Mouse (Mus musculus) liver, embryonic 13.5 days (tissue): Measurements from ENCODE around the gene Gna11. TPM values are rescaled to one million over a fixed set of nuclear protein-coding genes. Genes with fewer than 3 reads are reported as not detected.
A peak's percentile ranks its signal among the peaks of the same experiment; 100 is the strongest.

Experiments
- ATAC-seq: fragments of 200-750 bp; cut with Nextera tagmentation; 2 replicates; pipeline ENCODE4 v1.8.0; 2017; ENCODE audit warnings: low read depth, mild to moderate bottlenecking, moderate number of reproducible peaks, moderate library complexity
- DNase-seq: peaks from one replicate; pipeline ENCODE4 v3.0.0; 2022
- H3K27ac ChIP-seq: fragments of 300-500 bp; sonication (generic); 2 replicates; pipeline ENCODE4 v1.5.1; 2015; ENCODE audit warnings: moderate library complexity, mild to moderate bottlenecking, inconsistent platforms
- H3K27me3 ChIP-seq: fragments of 300-500 bp; sonication (generic); 2 replicates; pipeline ENCODE4 v1.6.1; 2015; ENCODE audit warnings: mild to moderate bottlenecking, inconsistent platforms
- H3K36me3 ChIP-seq: fragments of 300-500 bp; sonication (generic); 2 replicates; pipeline ENCODE4 v1.6.1; 2015; ENCODE audit warnings: mild to moderate bottlenecking, inconsistent platforms
- H3K4me1 ChIP-seq: fragments of 300-500 bp; sonication (generic); replicated peaks from 2 replicates; pipeline ENCODE4 v1.6.1; 2015; ENCODE audit warnings: inconsistent platforms
- H3K4me2 ChIP-seq: fragments of 300-500 bp; sonication (generic); 2 replicates; pipeline ENCODE4 v1.6.1; 2015; ENCODE audit warnings: inconsistent platforms, mild to moderate bottlenecking, moderate library complexity
- H3K4me3 ChIP-seq: fragments of 300-500 bp; sonication (generic); replicated peaks from 2 replicates; pipeline ENCODE4 v1.5.1; 2015; ENCODE audit warnings: mild to moderate bottlenecking, inconsistent platforms
- H3K9ac ChIP-seq: fragments of 300-500 bp; sonication (generic); 2 replicates; pipeline ENCODE4 v1.6.1; 2015; ENCODE audit warnings: mild to moderate bottlenecking, inconsistent platforms
- H3K9me3 ChIP-seq: fragments of 300-500 bp; sonication (generic); replicated peaks from 2 replicates; pipeline ENCODE4 v1.6.1; 2016; ENCODE audit warnings: inconsistent platforms
- WGBS: fragments of 180-500 bp; shearing (Covaris S2); methylation state at CpG from one replicate; pipeline ENCODE4 v1.1.7; 2015; ENCODE audit not compliant: insufficient replicate concordance; 5-methylcytosine and 5-hydroxymethylcytosine counted together
- polyA plus RNA-seq: library from polyadenylated mRNA; unstranded; fragments of >200 nt; fragmentation: Nextera tagmentation; extraction: Ambion mirVana; gene quantifications from 2 replicates; pipeline ENCODE4 v1.2.1, GENCODE M21; 2015

Gene Gna11
- polyA plus RNA-seq, 1 experiment from 2014 or later, result 20.0 TPM

DNA sequence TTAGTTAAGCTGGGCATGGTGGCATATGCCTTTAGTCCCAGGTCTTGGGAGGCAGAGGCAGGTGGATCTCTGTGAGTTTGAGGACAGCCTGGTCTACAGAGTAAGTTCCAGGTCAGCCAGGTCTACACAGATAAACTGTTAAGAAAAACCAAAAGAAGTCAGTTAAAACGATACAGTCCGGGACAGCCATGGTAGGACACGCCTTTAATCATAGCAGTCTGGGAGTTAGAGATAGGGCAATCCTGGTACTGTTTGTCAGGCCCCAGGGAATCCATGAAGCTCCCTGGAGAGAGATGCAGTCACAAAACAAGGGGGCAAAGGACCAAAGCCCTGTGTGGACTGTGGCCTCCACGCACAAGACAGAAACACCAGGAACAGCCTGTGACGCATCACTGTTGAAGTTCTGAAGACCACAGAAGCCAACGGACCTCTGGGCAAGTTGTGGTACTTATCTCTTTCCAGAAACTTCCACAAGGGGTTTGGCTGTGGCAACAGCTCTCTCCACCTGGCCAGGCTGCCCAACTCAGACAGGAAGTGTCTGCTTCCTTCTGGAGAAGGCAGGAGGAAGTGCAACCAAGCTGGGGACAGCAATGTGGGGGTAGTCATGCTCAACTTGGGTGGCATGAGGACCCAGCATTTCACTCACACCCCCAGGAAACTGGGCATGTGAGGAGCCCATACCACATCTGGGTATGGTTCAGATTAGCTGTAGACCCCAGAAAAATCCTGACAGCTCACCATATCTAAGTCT lies 25.6 kb downstream of the Gna11 start:
- Histone ChIP-seq H3K4me1 (peaks cover 60% of the 10 kb centered on the region), H3K27ac (peak overlapping the region; percentile 66), H3K27me3 (no peaks in the 10 kb centered on the region), H3K4me2 (peak overlapping the region; percentile 15), H3K36me3 (peaks cover 3% of the 10 kb centered on the region), H3K9me3 (no peaks in the 10 kb centered on the region), H3K4me3 (no peak overlapping the region), H3K9ac (0 out of 2 replicates have a peak overlapping the region, but pooled peaks have one; percentile 22)
- DNase-seq (peak; percentile 35), ATAC-seq (peak; percentile 81)
- 10% methylated on average over 6 of the region's 6 CpGs for WGBS

DNA sequence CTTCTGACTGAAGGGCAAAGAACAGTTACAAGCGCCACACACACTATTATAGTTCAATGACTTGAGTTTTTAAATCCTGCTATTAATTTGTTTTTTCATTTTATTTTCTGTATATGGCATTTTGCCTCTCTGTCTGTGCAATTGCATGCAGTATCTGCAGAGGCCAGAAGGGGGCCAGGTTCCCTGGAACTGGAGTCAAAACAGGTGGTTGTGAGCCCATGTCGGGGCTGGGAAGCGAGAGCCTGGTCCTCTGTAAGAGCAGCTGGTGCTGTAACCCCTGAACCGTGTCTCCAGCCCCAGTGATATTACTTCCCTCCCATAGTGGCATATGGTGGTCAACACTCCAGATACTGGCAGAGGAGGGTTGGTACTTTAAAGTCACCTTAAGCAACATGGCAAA lies 26.4 kb downstream of the Gna11 start:
- H3K4me3 ChIP-seq, result no peak overlapping the region
- no peak overlapping the region for H3K4me2 ChIP-seq
- DNase-seq (no peak), ATAC-seq (no peak)
- H3K27ac ChIP-seq, result peak overlapping the region; percentile 66
- H3K9ac ChIP-seq, result no peak overlapping the region
- H3K27me3 ChIP-seq, result no peaks in the 10 kb centered on the region
- peaks cover 12% of the 10 kb centered on the region for H3K36me3 ChIP-seq
- peaks cover 51% of the 10 kb centered on the region for H3K4me1 ChIP-seq
- 16% methylated on average over 4 of the region's 4 CpGs for WGBS
- H3K9me3 ChIP-seq, result peaks cover 4% of the 10 kb centered on the region; the same call in 1 of the 2 replicates

DNA sequence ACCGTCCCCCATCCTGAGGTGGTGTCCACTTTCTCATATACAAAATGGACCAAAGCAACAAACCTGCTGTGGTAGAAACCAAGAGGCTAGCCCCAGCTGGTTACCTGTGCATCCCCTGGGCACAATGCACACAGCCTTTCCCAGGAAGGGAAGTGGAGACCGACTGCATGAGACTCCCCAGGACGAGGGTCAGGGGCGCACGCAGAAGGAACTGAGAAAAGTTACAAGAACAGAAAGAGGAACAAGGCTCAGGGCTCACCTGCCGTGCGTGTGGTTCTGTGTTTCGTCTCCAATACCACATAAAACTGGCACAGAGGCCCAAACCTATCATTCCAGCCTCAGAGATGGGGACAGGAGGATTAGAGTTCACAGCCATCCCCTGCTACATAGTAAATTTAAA lies 27.8 kb downstream of the Gna11 start:
- peak overlapping the region; percentile 1 for H3K27ac ChIP-seq
- WGBS, result 56% methylated on average over 8 of the region's 8 CpGs
- 0 out of 2 replicates have a peak overlapping the region, but pooled peaks have one; percentile 1 for H3K9ac ChIP-seq

DNA sequence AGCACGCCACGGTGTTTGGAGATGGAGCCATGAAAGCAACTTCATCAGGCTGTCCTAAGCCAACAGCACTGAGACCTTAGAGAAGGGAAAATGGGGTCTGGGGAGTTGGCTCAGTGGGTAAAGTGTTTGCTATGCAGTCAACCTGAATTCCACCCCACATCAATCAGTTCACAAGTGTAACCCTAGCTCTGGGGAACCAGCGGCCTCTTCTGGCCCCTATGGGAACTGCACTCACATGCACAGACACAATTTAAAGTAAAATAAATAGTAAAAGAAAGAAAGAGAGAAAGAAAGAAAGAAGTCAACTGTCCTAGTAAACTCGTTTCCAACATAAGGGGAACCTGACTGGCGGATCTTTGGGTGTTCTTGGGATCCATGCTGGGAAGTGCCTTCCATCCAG lies 31.2 kb downstream of the Gna11 start:
- Histone ChIP-seq H3K9me3 (peaks cover 4% of the 10 kb centered on the region; the same call in 1 of the 2 replicates), H3K4me3 (no peak overlapping the region), H3K27ac (no peak overlapping the region), H3K4me2 (no peak overlapping the region), H3K9ac (no peak overlapping the region), H3K27me3 (no peaks in the 10 kb centered on the region), H3K36me3 (peaks cover 20% of the 10 kb centered on the region), H3K4me1 (peaks cover 24% of the 10 kb centered on the region)
- WGBS, result 84% methylated on average over 5 of the region's 5 CpGs
- no peak for DNase-seq
- no peak for ATAC-seq

More for the DNA sequence above, 27.8 kb downstream of the Gna11 start:
- peaks cover 42% of the 10 kb centered on the region for H3K4me1 ChIP-seq
- no peaks in the 10 kb centered on the region for H3K27me3 ChIP-seq
- H3K4me2 ChIP-seq, result no peak overlapping the region
- no peak overlapping the region for H3K4me3 ChIP-seq
- H3K36me3 ChIP-seq, result peaks cover 16% of the 10 kb centered on the region
- H3K9me3 ChIP-seq, result peaks cover 4% of the 10 kb centered on the region; the same call in 1 of the 2 replicates
- DNase-seq, result no peak
- ATAC-seq, result no peak

DNA sequence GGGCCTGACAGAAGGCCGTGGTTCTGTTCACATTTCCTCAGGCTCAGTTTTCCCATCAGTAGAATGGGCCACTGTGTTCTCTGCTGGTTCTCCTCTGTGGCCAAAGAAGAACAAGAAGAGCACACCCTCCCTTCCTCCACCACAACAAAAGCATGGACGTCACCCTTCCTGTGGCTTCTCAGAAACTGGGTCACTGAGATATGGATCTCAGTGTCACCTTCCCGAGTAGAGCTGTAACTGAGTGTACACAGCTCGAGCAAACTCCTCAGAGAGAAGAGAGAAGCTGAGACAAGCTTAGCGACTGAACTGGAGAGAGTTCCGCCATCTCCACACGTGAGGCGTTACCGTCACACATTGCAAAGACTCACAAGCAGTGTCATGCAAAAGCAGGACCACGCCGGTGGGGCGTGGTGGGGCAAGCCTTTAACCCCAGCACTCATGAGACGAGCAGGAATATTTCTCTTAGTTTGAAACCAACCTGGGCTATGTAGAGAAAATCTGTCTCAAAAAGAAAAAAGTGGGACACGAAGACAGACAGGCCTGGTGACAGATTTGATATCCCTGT lies 34.7 kb downstream of the Gna11 start:
- no peak overlapping the region for H3K27ac ChIP-seq
- peaks cover 4% of the 10 kb centered on the region; the same call in 1 of the 2 replicates for H3K9me3 ChIP-seq
- H3K4me1 ChIP-seq, result peaks cover 16% of the 10 kb centered on the region
- H3K4me2 ChIP-seq, result no peak overlapping the region
- H3K36me3 ChIP-seq, result peaks cover 25% of the 10 kb centered on the region
- no peak overlapping the region for H3K4me3 ChIP-seq
- ATAC-seq (no peak), DNase-seq (no peak)
- no peak overlapping the region for H3K9ac ChIP-seq
- no peaks in the 10 kb centered on the region for H3K27me3 ChIP-seq
- WGBS, result 63% methylated on average over 14 of the region's 14 CpGs

DNA sequence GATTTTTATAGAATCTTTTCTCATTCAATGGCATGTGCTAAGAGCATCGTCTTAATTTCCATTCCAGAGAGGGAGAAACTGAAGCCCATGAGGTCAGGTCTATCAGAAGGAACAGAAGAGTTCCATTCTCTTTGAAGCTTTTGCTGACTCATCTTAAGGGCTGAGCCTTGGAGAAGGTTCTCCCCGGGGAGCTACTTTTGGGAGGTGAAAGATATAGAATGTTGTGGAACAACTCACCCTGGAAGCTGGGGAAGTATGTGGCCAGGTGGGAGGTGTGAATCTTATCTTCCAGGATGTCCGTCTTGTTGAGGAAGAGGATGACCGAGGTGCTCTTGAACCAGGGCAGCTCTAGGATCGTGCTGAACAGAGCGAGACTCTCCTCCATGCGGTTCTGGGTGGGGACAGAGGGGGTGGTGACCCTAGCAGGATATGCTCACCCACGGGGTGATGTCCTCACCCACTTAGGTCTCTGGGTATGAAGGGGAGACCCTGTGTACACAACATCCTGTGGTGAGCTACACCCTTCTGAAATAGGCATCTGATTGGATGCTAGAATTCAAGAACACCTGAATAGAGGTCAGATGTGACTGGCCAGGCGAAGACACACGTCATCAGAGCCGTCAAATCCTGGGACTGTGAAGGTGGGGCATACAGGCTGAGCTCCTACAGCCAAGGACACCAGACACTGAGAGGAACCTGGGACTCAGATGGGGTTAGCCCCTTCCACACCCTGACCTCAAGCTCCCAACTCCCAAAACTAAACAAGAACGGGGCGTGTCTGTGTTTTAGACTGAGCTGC lies 37.1 kb downstream of the Gna11 start:
- Histone ChIP-seq H3K36me3 (peaks cover 15% of the 10 kb centered on the region), H3K4me3 (no peak overlapping the region), H3K27me3 (0 out of 2 replicates have a peak, but pooled peaks cover 6% of the 10 kb centered on the region), H3K4me1 (peaks cover 17% of the 10 kb centered on the region), H3K4me2 (no peak overlapping the region), H3K9me3 (no peaks in the 10 kb centered on the region), H3K27ac (no peak overlapping the region), H3K9ac (no peak overlapping the region)
- 62% methylated on average over 13 of the region's 13 CpGs for WGBS
- DNase-seq, result no peak
- ATAC-seq, result no peak

DNA sequence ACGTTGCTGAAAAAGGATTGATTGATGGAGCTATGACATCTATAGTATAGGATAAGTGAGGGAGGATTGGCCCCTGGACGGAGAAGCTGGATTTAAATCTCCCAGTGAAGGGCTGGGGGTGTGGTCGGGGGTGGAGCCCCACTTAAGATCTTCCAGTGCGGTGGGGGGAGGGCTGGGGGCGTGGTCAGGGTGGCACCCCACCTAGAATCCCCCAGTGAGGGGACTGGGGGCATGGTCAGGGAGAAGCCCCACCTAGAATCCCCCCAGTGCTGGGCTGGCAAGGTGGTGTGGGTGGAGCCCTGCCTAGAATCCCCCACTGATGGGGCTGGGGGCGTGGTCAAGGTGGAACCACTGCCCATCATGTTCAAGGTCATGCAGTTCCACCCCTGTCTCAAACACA lies 37.9 kb downstream of the Gna11 start:
- WGBS, result 38% methylated on average over 6 of the region's 6 CpGs
- ATAC-seq, result no peak
- no peak overlapping the region for H3K27ac ChIP-seq

DNA sequence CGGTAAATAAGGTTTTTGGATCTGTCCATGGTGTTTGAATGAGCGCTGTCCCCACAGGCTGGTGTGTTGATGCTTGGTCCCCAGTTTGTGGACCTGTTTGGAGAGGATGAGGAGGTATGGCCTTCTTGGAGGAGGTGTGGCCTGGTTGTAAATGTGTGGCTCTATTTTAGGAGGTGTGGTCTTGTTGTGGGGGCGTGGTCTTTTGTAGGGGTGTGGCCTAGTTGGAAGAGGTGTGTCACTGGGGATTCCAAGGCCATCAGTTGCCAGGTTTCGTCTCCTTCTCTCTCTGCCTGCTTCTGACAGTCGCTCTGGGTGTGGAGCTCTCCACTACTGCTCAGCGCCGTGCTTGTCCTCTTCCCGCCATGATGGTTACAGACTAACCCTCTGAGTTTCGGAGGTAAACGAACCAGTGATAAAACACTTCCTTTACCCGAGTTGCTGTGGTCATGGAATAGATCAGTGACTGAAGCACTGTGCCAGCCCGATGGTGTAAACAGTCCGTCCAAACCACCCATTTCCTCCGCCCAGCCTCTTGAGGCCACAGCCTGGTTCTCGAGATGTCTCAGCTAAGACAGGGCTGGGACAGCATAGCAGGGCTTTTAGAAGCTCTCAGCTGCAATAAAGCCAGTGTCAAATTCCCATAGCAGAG lies 39.9 kb downstream of the Gna11 start:
- ATAC-seq, result no peak
- H3K36me3 ChIP-seq, result peaks cover 14% of the 10 kb centered on the region
- 78% methylated on average over 15 of the region's 15 CpGs for WGBS
- no peak overlapping the region for H3K4me2 ChIP-seq
- peaks cover 29% of the 10 kb centered on the region for H3K4me1 ChIP-seq
- H3K27me3 ChIP-seq, result 0 out of 2 replicates have a peak, but pooled peaks cover 6% of the 10 kb centered on the region
- H3K9me3 ChIP-seq, result no peaks in the 10 kb centered on the region
- no peak for DNase-seq
- no peak overlapping the region for H3K4me3 ChIP-seq
- no peak overlapping the region for H3K27ac ChIP-seq
- H3K9ac ChIP-seq, result no peak overlapping the region

More for the DNA sequence above, 37.9 kb downstream of the Gna11 start:
- no peak overlapping the region for H3K4me2 ChIP-seq
- H3K36me3 ChIP-seq, result peaks cover 15% of the 10 kb centered on the region
- H3K4me1 ChIP-seq, result peaks cover 24% of the 10 kb centered on the region
- 0 out of 2 replicates have a peak, but pooled peaks cover 6% of the 10 kb centered on the region for H3K27me3 ChIP-seq
- DNase-seq, result no peak
- H3K9ac ChIP-seq, result no peak overlapping the region
- no peaks in the 10 kb centered on the region for H3K9me3 ChIP-seq
- H3K4me3 ChIP-seq, result no peak overlapping the region

DNA sequence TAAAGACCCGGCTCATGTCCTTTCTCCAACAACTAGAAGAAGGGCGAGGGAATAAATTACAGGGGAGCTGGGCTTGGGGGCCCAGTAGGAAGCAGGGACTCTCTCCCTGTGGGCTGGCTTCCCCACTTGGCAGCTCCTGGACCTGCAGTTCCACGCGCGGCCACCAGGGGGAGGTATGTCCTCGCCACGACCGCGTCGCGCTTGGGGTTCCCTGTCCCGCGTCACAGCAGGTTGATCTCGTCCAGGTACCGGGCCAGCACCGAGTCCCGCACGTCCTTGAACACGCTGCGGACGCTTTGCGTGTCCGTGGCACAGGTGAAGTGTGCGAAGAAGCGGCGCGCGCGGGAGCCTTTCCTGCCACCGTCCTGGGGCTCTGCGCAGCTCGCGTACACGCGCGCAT lies 42.3 kb downstream of the Gna11 start:
- peaks cover 44% of the 10 kb centered on the region for H3K4me1 ChIP-seq
- ATAC-seq, result peak; percentile 21; the same call in 1 of the 2 replicates
- 13% methylated on average over 36 of the region's 36 CpGs for WGBS
- H3K9me3 ChIP-seq, result no peaks in the 10 kb centered on the region
- H3K27ac ChIP-seq, result no peak overlapping the region; the same call in 1 of the 2 replicates
- peak overlapping the region; percentile 55 for H3K9ac ChIP-seq
- peak; percentile 77 for DNase-seq
- H3K4me2 ChIP-seq, result peak overlapping the region; percentile 73
- H3K36me3 ChIP-seq, result peaks cover 10% of the 10 kb centered on the region
- H3K4me3 ChIP-seq, result peak overlapping the region; percentile 43
- 0 out of 2 replicates have a peak, but pooled peaks cover 6% of the 10 kb centered on the region for H3K27me3 ChIP-seq

DNA sequence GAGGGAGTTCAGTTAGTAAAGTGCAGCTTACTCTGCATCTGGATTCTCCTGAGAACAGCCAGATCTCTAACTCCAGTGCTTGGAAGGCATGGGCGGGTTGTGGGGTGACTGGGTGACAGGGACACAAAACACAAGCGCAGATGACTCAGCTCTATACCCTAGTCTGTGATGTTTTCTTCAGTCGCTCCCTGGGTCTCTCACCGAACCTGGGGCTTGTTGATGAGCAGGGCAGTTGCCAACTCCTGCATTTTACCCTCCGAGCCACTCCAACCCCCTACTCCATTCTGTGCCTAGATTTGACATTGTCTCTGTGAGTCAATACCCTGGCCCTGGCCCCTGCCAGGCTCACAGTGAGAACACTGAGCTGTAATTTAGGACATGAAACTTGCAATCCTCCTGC lies 43.1 kb downstream of the Gna11 start:
- ATAC-seq, result no peak
- 63% methylated on average over 5 of the region's 5 CpGs for WGBS

More for the DNA sequence above, 43.1 kb downstream of the Gna11 start:
- Histone ChIP-seq H3K36me3 (peaks cover 10% of the 10 kb centered on the region), H3K4me2 (no peak overlapping the region), H3K9ac (no peak overlapping the region), H3K27me3 (0 out of 2 replicates have a peak, but pooled peaks cover 6% of the 10 kb centered on the region), H3K27ac (no peak overlapping the region), H3K4me3 (no peak overlapping the region), H3K4me1 (peaks cover 45% of the 10 kb centered on the region), H3K9me3 (no peaks in the 10 kb centered on the region)
- no peak for DNase-seq
